ENCODE assay signal across 8 mouse cellular contexts in the genomic region with DNA sequence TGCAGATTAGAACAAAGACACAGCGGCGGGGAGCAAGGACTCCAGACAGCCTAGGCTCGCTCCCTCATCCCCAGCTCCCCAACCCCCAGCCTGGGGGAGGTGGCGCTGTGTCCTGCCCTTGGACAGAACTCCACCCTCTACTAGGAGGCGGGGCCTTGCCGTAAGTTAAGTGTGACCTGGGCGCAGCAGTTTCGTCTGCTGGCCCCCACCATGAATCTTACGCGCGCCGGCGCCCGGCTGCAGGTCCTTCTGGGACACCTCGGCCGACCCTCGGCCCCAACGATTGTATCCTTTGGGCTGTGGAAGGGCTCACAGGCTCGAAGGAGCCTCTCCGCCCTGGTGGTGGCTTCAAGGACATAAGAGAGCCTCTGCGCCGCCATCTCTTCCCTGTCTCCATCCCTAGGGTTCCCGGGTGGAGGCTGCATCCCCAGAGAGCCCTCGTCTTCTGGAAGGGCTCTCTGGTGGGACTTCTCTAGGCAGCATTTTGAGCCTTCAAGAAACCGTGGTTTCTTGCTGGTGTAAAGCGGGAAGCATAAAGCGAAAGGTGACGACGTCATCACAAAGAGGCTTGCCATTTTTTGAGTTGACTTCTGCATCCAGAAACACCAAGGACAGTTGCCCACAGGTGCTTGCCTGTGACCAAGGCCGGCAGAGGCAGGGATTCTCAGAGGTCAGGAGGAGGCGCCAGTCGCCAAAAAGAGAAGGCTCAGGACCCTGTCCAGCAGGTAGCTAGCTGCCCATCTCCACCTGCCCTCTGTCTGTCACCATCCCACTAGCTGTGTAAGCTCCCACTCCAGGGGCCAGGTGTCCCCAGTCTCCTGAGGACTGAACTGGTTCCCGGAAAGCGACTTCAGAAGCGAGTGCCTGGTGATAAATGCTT. TPM values are rescaled to one million over a fixed set of nuclear protein-coding genes. Genes with fewer than 3 reads are reported as not detected.
DNase-seq lines count a peak whose midpoint lies in the region; ATAC-seq and TF ChIP-seq lines count a peak whose summit lies in the region.

TSS of gene Phyh (plus strand) at position 160 of the 880 bp plus-strand sequence.

- H3K27ac ChIP-seq in hindbrain, embryonic 10.5 days = peak within 1 kb of the TSS; percentile 94
- peak within 1 kb of the TSS; percentile 77 for H3K27ac ChIP-seq in lung, embryonic 15.5 days
- peak within 1 kb of the TSS; percentile 90 for H3K27ac ChIP-seq in olfactory bulb, adult 2 months (ENCODE audit: insufficient read depth, low read depth, low read length)

- peak; percentile 70 for TF ChIP-seq POLR2A in olfactory bulb, adult 2 months (IDR thresholded peaks at IDR 0.05; ENCODE audit: insufficient read depth, low read depth, low read length)

- peak within 1 kb of the TSS; percentile 88 for H3K4me2 ChIP-seq in lung, embryonic 15.5 days

- H3K9ac ChIP-seq in lung, embryonic 15.5 days = peak within 1 kb of the TSS; percentile 56

- peak within 1 kb of the TSS; percentile 69 for H3K4me3 ChIP-seq in hindbrain, embryonic 10.5 days
- peak within 1 kb of the TSS; percentile 54 for H3K4me3 ChIP-seq in lung, embryonic 15.5 days
- H3K4me3 ChIP-seq in olfactory bulb, adult 2 months (ENCODE audit: insufficient read depth, low read depth, low read length) = peak within 1 kb of the TSS; percentile 79

- DNase-seq in Muller cell, postnatal 12 days (ENCODE audit: inconsistent ontology term) = peak; percentile 91
- peak; percentile 92 for DNase-seq in cerebellum, adult 9-11 months
- DNase-seq in frontal cortex, adult 2 months (ENCODE audit: extremely low spot score in 1 of 2, low spot score in 1 of 2) = peak; percentile 61 to 84
- peak; percentile 87 for DNase-seq in hindbrain, embryonic 10.5 days (ENCODE audit: low spot score)
- DNase-seq in layer of hippocampus, adult 9-10 months (ENCODE audit: low spot score) = peak; percentile 59
- DNase-seq in thymus, adult 18-20 months = peak; percentile 74 to 75

- no peaks in the 10 kb centered on the region for H3K9me3 ChIP-seq in hindbrain, embryonic 10.5 days
- H3K9me3 ChIP-seq in lung, embryonic 15.5 days = no peaks in the 10 kb centered on the region

- peak; percentile 97 for ATAC-seq in lung, embryonic 15.5 days (ENCODE audit: borderline replicate concordance, extremely low read depth, low FRiP score, low TSS enrichment)

- H3K4me1 ChIP-seq in hindbrain, embryonic 10.5 days (replicated peaks) = peaks cover 27% of the 10 kb centered on the region
- H3K4me1 ChIP-seq in lung, embryonic 15.5 days = peaks cover 8% of the 10 kb centered on the region
- peaks cover 9% of the 10 kb centered on the region for H3K4me1 ChIP-seq in olfactory bulb, adult 2 months (ENCODE audit: control insufficient read depth, insufficient read depth, low read length)

- TF ChIP-seq CTCF in olfactory bulb, adult 2 months (IDR thresholded peaks at IDR 0.05; ENCODE audit: insufficient read depth, low read depth, low read length) = no peak

- WGBS in hindbrain, embryonic 10.5 days = 5% methylated on average over 35 of the region's 35 CpGs
- WGBS in lung, embryonic 15.5 days = 7% methylated on average over 35 of the region's 35 CpGs
- 11% methylated on average over 35 of the region's 35 CpGs for WGBS in olfactory bulb, adult 2 months

- H3K27me3 ChIP-seq in hindbrain, embryonic 10.5 days (ENCODE audit: insufficient read depth, poor library complexity, severe bottlenecking) = no peaks in the 10 kb centered on the region
- no peaks in the 10 kb centered on the region for H3K27me3 ChIP-seq in lung, embryonic 15.5 days

- 0 out of 2 replicates have a peak, but pooled peaks cover 1% of the 10 kb centered on the region for H3K36me3 ChIP-seq in hindbrain, embryonic 10.5 days
- no peaks in the 10 kb centered on the region for H3K36me3 ChIP-seq in lung, embryonic 15.5 days

RNA-seq across cellular contexts. Expression of gene Phyh, which starts in this region (rescaled TPM):
- polyA plus RNA-seq in frontal cortex, adult 2 months (2012; rRNA removed) = 143 and 146 TPM in 2 replicates
- polyA plus RNA-seq in hindbrain, embryonic 10.5 days (2016; fragmentation: Nextera tagmentation; extraction: Ambion mirVana) = 37.3 and 37.5 TPM in 2 replicates
- 69.7 and 75.5 TPM in 2 replicates for polyA plus RNA-seq in lung, embryonic 15.5 days (2015; fragmentation: Nextera tagmentation; extraction: Ambion mirVana)
- not detected in 2 replicates for polyA plus RNA-seq in olfactory bulb, adult 2 months (2012; ENCODE audit: insufficient read depth, insufficient read length, low replicate concordance, missing spikeins)

Comparison
In these comparisons a context has a peak if more than half of its experiments do, and no peak if none do; other contexts are left out.
1. Peak in every context shown above with its lines: DNase-seq, ATAC-seq, H3K4me3 ChIP-seq and H3K27ac ChIP-seq.